Mouse (Mus musculus): ENCODE data around the gene Gm21118.
"Not testable (repeated sequence)": the region's sequence is repeated elsewhere in the genome, so short reads cannot be mapped to it uniquely, and the experiment has no call there.

The Gm21118 gene

GRCm38 (mm10) chrY:70273542-70273941, at the start of gene Gm21118:
Gene Gm21118 (minus strand): TSS chrY:70273642.
- not testable (repeated sequence) for DNase-seq (ENCODE audit: low spot score)

GRCm38 (mm10) chrY:70303187-70303586, 29.7 kb upstream of the Gm21118 start, which contains the start of the genes Gm29423 and Gm29644:
Gene Gm29423 (minus strand): TSS chrY:70303287.
Gene Gm29644 (minus strand): TSS chrY:70303343.
- DNase-seq (ENCODE audit: low spot score), result not testable (repeated sequence)

Measured in yolk sac, embryonic 10.5 days (tissue).